Mouse (Mus musculus): ENCODE data around the gene Gal3st1. TPM values are rescaled to one million over a fixed set of nuclear protein-coding genes. Genes with fewer than 3 reads are reported as not detected.

Gene Gal3st1
- total and polyA plus RNA-seq, 3 experiments = 0.07 to 0.12 TPM; not detected in 1

GRCm38 (mm10) chr11:3963610-3964415, 19.6 kb upstream of the Gal3st1 start, which contains the start of gene Pes1 (continued):
- TF ChIP-seq TAL1 (IDR thresholded peaks at IDR 0.05; ENCODE audit: low read length) (no peak), HCFC1 (IDR thresholded peaks at IDR 0.05; ENCODE audit: low read depth, low read length) (peak; percentile 94), NRF1 (IDR thresholded peaks at IDR 0.05; ENCODE audit: insufficient read depth, low read depth, low read length, poor library complexity, severe bottlenecking) (no peak), E2F4 (IDR thresholded peaks at IDR 0.05; ENCODE audit: borderline replicate concordance, low read depth, low read length) (0 out of 2 replicates have a peak, but pooled peaks have one; percentile 53)

- H3K27ac ChIP-seq (ENCODE audit: control insufficient read depth, low read depth, low read length) = peak overlapping the region; percentile 96
- peak; percentile 89 for DNase-seq (ENCODE audit: low read depth, low spot score)
- TF ChIP-seq GATA1 (IDR thresholded peaks at IDR 0.05; ENCODE audit: low read depth, low read length) = peak; percentile 90
- no peak; a peak in 1 of 4 replicates for TF ChIP-seq POLR2A (IDR thresholded peaks at IDR 0.05; ENCODE audit: control insufficient read depth in 1 of 2, insufficient read depth in 1 of 2, low read depth in 1 of 2, low read length in 2 of 2, poor library complexity in 1 of 2)
- peak; percentile 56 for TF ChIP-seq MXI1 (IDR thresholded peaks at IDR 0.05; ENCODE audit: low read depth, low read length)
- peak; percentile 74 for TF ChIP-seq MYC (IDR thresholded peaks at IDR 0.05; ENCODE audit: low read depth, low read length)
- TF ChIP-seq ZNF384 (IDR thresholded peaks at IDR 0.05; ENCODE audit: low read depth, low read length) = peak; percentile 98
- peak; percentile 58; the same call in 1 of the 2 replicates for TF ChIP-seq TBP (IDR thresholded peaks at IDR 0.05; ENCODE audit: low read depth, low read length)
- no peak for TF ChIP-seq UBTF (IDR thresholded peaks at IDR 0.05; ENCODE audit: borderline replicate concordance, insufficient read depth, low read depth, low read length)
- TF ChIP-seq KAT2A (conservative IDR thresholded peaks at IDR 0.05; ENCODE audit: low read depth, low read length) = 0 out of 2 replicates have a peak, but pooled peaks have one; percentile 3
- peak; percentile 31 for TF ChIP-seq NELFE (IDR thresholded peaks at IDR 0.05; ENCODE audit: low read depth, low read length)
- TF ChIP-seq ELF1 (IDR thresholded peaks at IDR 0.05; ENCODE audit: low read depth, low read length) = no peak
- peak; percentile 37; the same call in 1 of the 2 replicates for TF ChIP-seq POLR2AphosphoS2 (IDR thresholded peaks at IDR 0.05; ENCODE audit: low read length)
- no peak for TF ChIP-seq USF1 (IDR thresholded peaks at IDR 0.05; ENCODE audit: low read depth, low read length)
- no peak for TF ChIP-seq USF2 (IDR thresholded peaks at IDR 0.05; ENCODE audit: borderline replicate concordance in 1 of 2, insufficient read depth in 1 of 2, low read depth in 1 of 2, low read length in 2 of 2)
- TF ChIP-seq GABPA (IDR thresholded peaks at IDR 0.05; ENCODE audit: low read depth, low read length) = no peak
- TF ChIP-seq E2F4 (IDR thresholded peaks at IDR 0.05; ENCODE audit: borderline replicate concordance, low read depth, low read length) = no peak
- no peak for TF ChIP-seq MYB (IDR thresholded peaks at IDR 0.05; ENCODE audit: low read depth, low read length)
- peak; percentile 82 for TF ChIP-seq TAL1 (IDR thresholded peaks at IDR 0.05; ENCODE audit: low read length)
- TF ChIP-seq MAFK (IDR thresholded peaks at IDR 0.05; ENCODE audit: borderline replicate concordance, low read depth, low read length) = no peak
- TF ChIP-seq BHLHE40 (IDR thresholded peaks at IDR 0.05; ENCODE audit: borderline replicate concordance, low read depth, low read length) = peak; percentile 49; the same call in 1 of the 2 replicates
- TF ChIP-seq NRF1 (IDR thresholded peaks at IDR 0.05; ENCODE audit: insufficient read depth, low read depth, low read length, poor library complexity, severe bottlenecking) = no peak
- peak; percentile 97; the same call in 1 of the 2 replicates for TF ChIP-seq CHD1 (IDR thresholded peaks at IDR 0.05; ENCODE audit: low read depth, low read length)
- peak; percentile 67; the same call in 1 of the 2 replicates for TF ChIP-seq ETS1 (IDR thresholded peaks at IDR 0.05; ENCODE audit: low read depth, low read length)
- TF ChIP-seq MAZ (IDR thresholded peaks at IDR 0.05; ENCODE audit: low read depth, low read length) = peak; percentile 4; the same call in 1 of the 2 replicates
- peak; percentile 89 to 94 for TF ChIP-seq EP300 (IDR thresholded peaks at IDR 0.05; ENCODE audit: low read depth in 1 of 2, low read length in 2 of 2)
- TF ChIP-seq HCFC1 (IDR thresholded peaks at IDR 0.05; ENCODE audit: low read depth, low read length) = peak; percentile 54; the same call in 1 of the 2 replicates
- peak; percentile 76 for TF ChIP-seq RCOR1 (IDR thresholded peaks at IDR 0.05; ENCODE audit: low read depth, low read length)
- TF ChIP-seq RAD21 (IDR thresholded peaks at IDR 0.05; ENCODE audit: low read depth, low read length) = no peak
- 0 out of 2 replicates have a peak, but pooled peaks have one; percentile 12 for TF ChIP-seq ZMIZ1 (IDR thresholded peaks at IDR 0.05; ENCODE audit: low read depth, low read length)
- no peak for TF ChIP-seq MEF2A (IDR thresholded peaks at IDR 0.05; ENCODE audit: extremely low read depth, insufficient replicate concordance, low read depth, low read length, poor library complexity, severe bottlenecking)
Measured at GRCm38 (mm10) chr11:3964416-3965172, 18.8 kb upstream of the Gal3st1 start.

More at GRCm38 (mm10) chr11:3964416-3965172, 18.8 kb upstream of the Gal3st1 start:
- H3K9me3 ChIP-seq (replicated peaks; ENCODE audit: insufficient read depth, low read length) = no peaks in the 10 kb centered on the region
- H3K36me3 ChIP-seq (ENCODE audit: control insufficient read depth in 1 of 2, insufficient read depth in 2 of 2, low read length in 2 of 2) = peaks cover 12 to 23% of the 10 kb centered on the region in 2 experiments
- peak overlapping the region; percentile 71 for H3K9ac ChIP-seq (ENCODE audit: control insufficient read depth, low read depth, low read length, poor library complexity, severe bottlenecking)
- peaks cover 10 to 19% of the 10 kb centered on the region in 2 experiments for H3K4me1 ChIP-seq (ENCODE audit: control insufficient read depth in 1 of 2, insufficient read depth in 2 of 2, low read length in 2 of 2)
- peaks cover 0 to 3% of the 10 kb centered on the region in 2 experiments; a peak in 1 of 4 replicates for H3K27me3 ChIP-seq (ENCODE audit: control insufficient read depth in 1 of 2, insufficient read depth in 2 of 2, low read length in 2 of 2)
- H3K4me3 ChIP-seq (ENCODE audit: control insufficient read depth in 1 of 2, insufficient read depth in 1 of 2, low read depth in 2 of 2, low read length in 2 of 2) = peak overlapping the region; percentile 85 to 93
- peaks cover 43% of the 10 kb centered on the region for H3K79me2 ChIP-seq (ENCODE audit: control insufficient read depth, insufficient read depth, low read length, poor library complexity)
